Mouse (Mus musculus) intestine, embryonic 14.5 days (tissue): ENCODE data around the gene Olfr1357. TPM values are rescaled to one million over a fixed set of nuclear protein-coding genes. Genes with fewer than 3 reads are reported as not detected.
"Not testable (repeated sequence)": the region's sequence is repeated elsewhere in the genome, so short reads cannot be mapped to it uniquely, and the experiment has no call there.

Source experiments
- ATAC-seq: fragments of 200-750 bp; cut with Nextera tagmentation; replicated peaks from 2 replicates; pipeline ENCODE4 v1.8.0; 2017; ENCODE audit warnings: low read depth, moderate number of reproducible peaks, moderate TSS enrichment, moderate library complexity; ENCODE audit not compliant: low FRiP score, low TSS enrichment
- DNase-seq: peaks from one replicate; pipeline ENCODE4 v3.0.0-alpha.2; 2018; ENCODE audit warnings: low spot score
- H3K27ac ChIP-seq: fragments of 300-500 bp; sonication (generic); 2 replicates; pipeline ENCODE4 v1.5.1; 2014; ENCODE audit warnings: low read depth, mild to moderate bottlenecking, control low read depth
- H3K27me3 ChIP-seq: fragments of 300-500 bp; sonication (generic); replicated peaks from 2 replicates; pipeline ENCODE4 v1.6.1; 2014; ENCODE audit warnings: low read length, control low read depth; ENCODE audit not compliant: control insufficient read depth, insufficient read depth
- H3K36me3 ChIP-seq: fragments of 300-500 bp; sonication (generic); 2 replicates; pipeline ENCODE4 v1.6.1; 2014; ENCODE audit warnings: low read length, control low read depth; ENCODE audit not compliant: control insufficient read depth, insufficient read depth
- H3K4me1 ChIP-seq: fragments of 300-500 bp; sonication (generic); replicated peaks from 2 replicates; pipeline ENCODE4 v1.6.1; 2014; ENCODE audit warnings: low read length, control low read depth, mixed read lengths; ENCODE audit not compliant: control insufficient read depth, insufficient read depth
- H3K4me2 ChIP-seq: fragments of 300-500 bp; sonication (generic); 2 replicates; pipeline ENCODE4 v1.6.1; 2014; ENCODE audit warnings: low read length
- H3K4me3 ChIP-seq: fragments of 300-500 bp; sonication (generic); 2 replicates; pipeline ENCODE4 v1.5.1; 2014; ENCODE audit warnings: low read depth, low read length, control low read depth, mixed read lengths
- H3K9ac ChIP-seq: fragments of 300-500 bp; sonication (generic); 2 replicates; pipeline ENCODE4 v1.6.1; 2014; ENCODE audit warnings: mild to moderate bottlenecking, low read length
- H3K9me3 ChIP-seq: fragments of 300-500 bp; sonication (generic); 2 replicates; pipeline ENCODE4 v1.6.1; 2016; ENCODE audit warnings: low read length, control low read depth; ENCODE audit not compliant: control insufficient read depth
- WGBS: fragments of 180-500 bp; shearing (Covaris S2); extraction: QIAGEN DNeasy Blood & Tissue Kit; methylation state at CpG from one replicate; pipeline ENCODE4 v1.1.7; 2014; 5-methylcytosine and 5-hydroxymethylcytosine counted together
- polyA plus RNA-seq: library from polyadenylated mRNA; unstranded; fragments of >200 nt; fragmentation: Nextera tagmentation; extraction: Ambion mirVana; gene quantifications from 2 replicates; pipeline ENCODE4 v1.2.1, GENCODE M21; 2014

The Olfr1357 gene
- not detected in 2 replicates for polyA plus RNA-seq

GRCm38 (mm10) chr10:78617974-78618373 is at the start of gene Olfr1357:
TSS of gene Olfr1357 (minus strand) at chr10:78618074.
- Histone ChIP-seq H3K27me3 (no peaks in the 10 kb centered on the region), H3K4me1 (no peaks in the 10 kb centered on the region), H3K9me3 (no peaks in the 10 kb centered on the region), H3K4me2 (no peak within 1 kb of the TSS), H3K27ac (no peak within 1 kb of the TSS), H3K4me3 (no peak within 1 kb of the TSS), H3K36me3 (no peaks in the 10 kb centered on the region), H3K9ac (no peak within 1 kb of the TSS)
- DNase-seq (no peak), ATAC-seq (no peak)
- 79% methylated on average over 1 of the region's 1 CpGs for WGBS

DNA sequence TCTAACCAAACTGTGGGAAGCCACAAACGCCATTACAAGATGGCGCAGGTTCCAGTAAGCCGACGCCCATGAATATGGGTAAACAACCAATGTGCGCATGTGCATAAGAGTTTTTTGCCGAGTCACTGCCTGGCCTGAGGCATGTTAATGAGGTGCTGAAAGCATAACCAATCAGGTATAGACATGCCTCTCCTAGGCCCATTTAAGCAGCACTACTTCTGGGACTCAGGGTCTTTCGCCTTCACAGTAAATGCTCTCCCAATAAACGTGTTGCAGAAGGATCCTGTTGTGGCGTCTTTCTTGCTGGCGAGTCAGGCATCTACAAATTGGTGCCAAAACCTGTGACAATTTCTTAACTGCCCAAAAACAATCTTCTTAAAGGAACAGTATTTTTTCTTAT is 48.8 kb upstream of the Olfr1357 start:
- H3K36me3 ChIP-seq, H3K9ac ChIP-seq, H3K4me3 ChIP-seq, H3K27ac ChIP-seq, ATAC-seq, H3K4me1 ChIP-seq, H3K9me3 ChIP-seq, DNase-seq, H3K27me3 ChIP-seq, H3K4me2 ChIP-seq: not testable (repeated sequence)
- WGBS: 93% methylated on average over 10 of the region's 10 CpGs

DNA sequence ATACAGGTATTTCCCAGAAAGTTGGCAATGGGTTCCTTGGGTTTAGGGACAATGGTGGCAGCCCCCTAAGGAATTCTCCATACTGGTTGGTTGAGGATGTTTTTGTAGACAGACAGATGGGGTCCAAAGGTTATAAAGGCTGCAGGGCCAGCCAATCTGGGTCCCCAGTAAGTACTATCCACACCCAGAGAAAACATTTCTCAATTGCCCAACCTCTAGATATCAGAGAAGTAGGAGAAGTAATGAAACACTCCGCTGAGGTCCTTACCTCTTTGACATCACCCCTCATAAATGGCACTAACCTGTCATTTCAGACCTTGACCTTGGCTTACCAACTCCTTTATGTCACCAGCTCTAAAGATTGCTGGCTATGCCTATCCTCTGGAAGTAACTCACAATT is 46.7 kb upstream of the Olfr1357 start:
- WGBS: 38% methylated on average over 1 of the region's 1 CpGs
- H3K27ac ChIP-seq: no peak overlapping the region

DNA sequence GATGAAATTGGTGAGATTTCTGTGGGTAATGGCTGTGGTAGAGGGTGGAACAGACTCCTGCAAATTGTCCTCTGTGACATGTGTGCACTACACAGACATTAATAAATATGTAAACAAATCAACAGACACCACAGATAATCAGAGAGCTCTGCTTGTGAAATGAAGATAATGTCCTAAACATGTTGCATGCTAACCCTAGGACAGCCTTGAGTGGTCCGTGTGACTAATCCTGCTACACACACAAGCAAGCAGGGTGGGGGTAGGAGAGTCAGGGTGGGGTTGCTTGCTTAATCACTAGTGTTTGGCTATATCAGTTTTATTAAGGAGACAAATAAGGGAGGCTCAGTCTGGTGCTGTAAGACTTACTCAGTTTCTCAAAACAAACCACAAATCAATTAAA is 43.3 kb upstream of the Olfr1357 start:
- no peak for ATAC-seq
- 88% methylated on average over 1 of the region's 1 CpGs for WGBS
- H3K4me2 ChIP-seq: no peak overlapping the region

More for the DNA sequence above, 46.7 kb upstream of the Olfr1357 start:
- no peaks in the 10 kb centered on the region for H3K4me1 ChIP-seq
- H3K4me3 ChIP-seq: no peak overlapping the region
- H3K36me3 ChIP-seq: no peaks in the 10 kb centered on the region
- DNase-seq: no peak
- H3K27me3 ChIP-seq: no peaks in the 10 kb centered on the region
- no peaks in the 10 kb centered on the region for H3K9me3 ChIP-seq
- ATAC-seq: no peak
- no peak overlapping the region for H3K9ac ChIP-seq
- H3K4me2 ChIP-seq: no peak overlapping the region

DNA sequence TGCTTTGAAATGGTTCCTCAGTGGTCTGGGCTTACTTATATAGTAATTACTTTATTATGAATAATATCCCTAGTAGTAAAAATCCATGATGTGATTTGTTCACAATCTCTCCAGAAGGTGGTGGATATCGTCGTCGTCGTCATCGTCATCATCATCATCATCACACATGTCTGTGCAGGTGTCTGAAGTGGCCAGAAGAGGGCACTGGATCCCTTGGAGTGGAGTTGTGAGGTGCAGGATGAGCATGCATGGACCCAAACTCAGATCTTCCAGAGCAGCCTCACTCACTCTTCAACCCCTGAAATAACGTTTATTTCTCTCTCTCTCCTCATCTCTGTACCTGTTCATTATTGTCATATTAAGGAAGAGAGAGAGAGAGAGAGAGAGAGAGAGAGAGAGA is 14.4 kb upstream of the Olfr1357 start:
- H3K9ac ChIP-seq: no peak overlapping the region
- ATAC-seq (no peak), DNase-seq (no peak)
- no peak overlapping the region for H3K4me3 ChIP-seq
- no peak overlapping the region for H3K4me2 ChIP-seq
- no peaks in the 10 kb centered on the region for H3K9me3 ChIP-seq
- WGBS: 18% methylated on average over 6 of the region's 6 CpGs
- H3K27me3 ChIP-seq: no peaks in the 10 kb centered on the region
- no peak overlapping the region for H3K27ac ChIP-seq
- no peaks in the 10 kb centered on the region for H3K4me1 ChIP-seq
- no peaks in the 10 kb centered on the region for H3K36me3 ChIP-seq

More for the DNA sequence above, 43.3 kb upstream of the Olfr1357 start:
- DNase-seq: no peak
- no peak overlapping the region for H3K4me3 ChIP-seq
- no peaks in the 10 kb centered on the region for H3K4me1 ChIP-seq
- H3K27ac ChIP-seq: no peak overlapping the region
- H3K36me3 ChIP-seq: no peaks in the 10 kb centered on the region
- H3K9ac ChIP-seq: no peak overlapping the region
- H3K27me3 ChIP-seq: no peaks in the 10 kb centered on the region
- H3K9me3 ChIP-seq: no peaks in the 10 kb centered on the region

GRCm38 (mm10) chr10:78630194-78630593 is 12.3 kb upstream of the Olfr1357 start:
- Histone ChIP-seq H3K4me3 (no peak overlapping the region), H3K9me3 (no peaks in the 10 kb centered on the region), H3K4me1 (no peaks in the 10 kb centered on the region), H3K4me2 (no peak overlapping the region), H3K27ac (no peak overlapping the region), H3K9ac (no peak overlapping the region), H3K36me3 (no peaks in the 10 kb centered on the region), H3K27me3 (no peaks in the 10 kb centered on the region)
- no peak for ATAC-seq
- 79% methylated on average over 4 of the region's 4 CpGs for WGBS
- no peak for DNase-seq

DNA sequence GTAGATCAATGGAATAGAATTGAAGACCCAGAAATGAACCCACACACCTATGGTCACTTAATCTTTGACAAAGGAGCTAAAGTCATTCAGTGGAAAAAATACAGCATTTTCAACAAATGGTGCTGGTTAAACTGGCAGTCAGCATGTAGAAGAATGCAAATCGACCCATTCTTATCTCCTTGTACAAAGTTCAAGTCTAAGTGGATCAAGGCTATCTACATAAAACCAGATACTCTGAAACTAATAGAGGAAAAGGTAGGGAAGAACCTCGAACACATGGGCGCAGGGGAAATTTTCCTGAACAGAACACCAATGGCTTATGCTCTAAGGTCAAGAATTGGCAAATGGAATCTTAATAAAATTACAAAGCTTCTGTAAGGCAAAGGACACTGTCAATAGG is 5.3 kb upstream of the Olfr1357 start:
- not testable (repeated sequence) for ATAC-seq, H3K9ac ChIP-seq, H3K27me3 ChIP-seq, H3K27ac ChIP-seq, H3K4me3 ChIP-seq, DNase-seq, H3K4me2 ChIP-seq, H3K36me3 ChIP-seq, H3K9me3 ChIP-seq, H3K4me1 ChIP-seq
- 69% methylated on average over 3 of the region's 3 CpGs for WGBS

GRCm38 (mm10) chr10:78607602-78608001 is 10.3 kb downstream of the Olfr1357 start:
- WGBS: 71% methylated on average over 3 of the region's 3 CpGs
- ATAC-seq: no peak

GRCm38 (mm10) chr10:78605080-78605479 is 12.8 kb downstream of the Olfr1357 start:
- H3K4me1 ChIP-seq: no peaks in the 10 kb centered on the region
- WGBS: 52% methylated on average over 3 of the region's 3 CpGs
- no peaks in the 10 kb centered on the region for H3K27me3 ChIP-seq
- H3K36me3 ChIP-seq: no peaks in the 10 kb centered on the region
- H3K9ac ChIP-seq: no peak overlapping the region
- DNase-seq (no peak), ATAC-seq (no peak)
- H3K9me3 ChIP-seq: no peaks in the 10 kb centered on the region
- H3K27ac ChIP-seq: no peak overlapping the region
- H3K4me3 ChIP-seq: no peak overlapping the region
- no peak overlapping the region for H3K4me2 ChIP-seq

More at GRCm38 (mm10) chr10:78607602-78608001, 10.3 kb downstream of the Olfr1357 start:
- Histone ChIP-seq H3K4me1 (no peaks in the 10 kb centered on the region), H3K4me2 (no peak overlapping the region), H3K27me3 (no peaks in the 10 kb centered on the region), H3K27ac (no peak overlapping the region), H3K4me3 (no peak overlapping the region), H3K9me3 (no peaks in the 10 kb centered on the region), H3K9ac (no peak overlapping the region), H3K36me3 (no peaks in the 10 kb centered on the region)
- DNase-seq: no peak
